Mouse (Mus musculus) erythroblast, embryonic 14.5 days (primary cell): ENCODE results near the gene Tmem213.

ENCODE experiments used
- GATA1 ChIP-seq: IDR thresholded peaks from 2 replicates; pipeline ENCODE4 v1.6.1; 2012; ENCODE audit warnings: low read length, inconsistent platforms, mixed read lengths
- TAL1 ChIP-seq: IDR thresholded peaks from 3 replicates; pipeline ENCODE4 v1.6.1; 2012; ENCODE audit warnings: low read length, inconsistent platforms, mixed read lengths

GRCm38 (mm10) chr6:38148626-38149025 is 39.6 kb downstream of the Tmem213 start:
- TF ChIP-seq TAL1 (no peak), GATA1 (no peak)
